Mouse (Mus musculus): ENCODE data around the gene Auts2.

- TF ChIP-seq POLR2A (IDR thresholded peaks at IDR 0.05; ENCODE audit: low read depth, low read length) (no peak), CTCF (conservative IDR thresholded peaks at IDR 0.05; ENCODE audit: insufficient read depth, insufficient read length, low read depth, low read length) (no peak)
These were observed 713.9 kb downstream of the Auts2 start for GRCm38 (mm10) chr5:131829248-131829647.

Measured in kidney, adult 2 months (tissue).